19 mouse cellular contexts compared by ENCODE assay signal in genomic region chr1:92055149-92055548, GRCm38 (mm10).
DNase-seq lines count a peak whose midpoint lies in the region; ATAC-seq and TF ChIP-seq lines count a peak whose summit lies in the region.
"Had no signal": no experiment of that assay in that cellular context is flagged by ENCODE, and none has a peak within 500 bp of the region (broad histone marks: within the 10 kb centered on the region; RNA-seq: fewer than 3 reads in every experiment).

No protein-coding gene starts in this region.

- no peaks in the 10 kb centered on the region for H3K27me3 ChIP-seq in heart, postnatal 0 days (ENCODE audit: control insufficient read depth, insufficient read depth, low read length)
- no peaks in the 10 kb centered on the region for H3K27me3 ChIP-seq in heart, adult 2 months (ENCODE audit: control insufficient read depth, insufficient read depth, low read length)
- no peaks in the 10 kb centered on the region for H3K27me3 ChIP-seq in MEL (ENCODE audit: control insufficient read depth in 1 of 2, insufficient read depth in 2 of 2, low read length in 2 of 2)
- H3K27me3 ChIP-seq: kidney, embryonic 15.5 days; limb, embryonic 13.5 days; liver, embryonic 15.5 days; megakaryocyte, embryonic 14.5 days had no signal

- WGBS in heart, postnatal 0 days = 3% methylated on average over 2 of the region's 2 CpGs
- WGBS in heart, adult 2 months = 5% methylated on average over 2 of the region's 2 CpGs

- 0 out of 2 replicates have a peak overlapping the region, but pooled peaks have one; percentile 9 for H3K9ac ChIP-seq in heart, postnatal 0 days (replicated peaks; ENCODE audit: low read depth, low read length)
- H3K9ac ChIP-seq in heart, adult 2 months (ENCODE audit: low read depth, low read length) = no peak overlapping the region
- H3K9ac ChIP-seq in MEL (ENCODE audit: control insufficient read depth, low read depth, low read length, poor library complexity, severe bottlenecking) = no peak overlapping the region
- H3K9ac ChIP-seq: hindbrain, embryonic 14.5 days; kidney, embryonic 15.5 days; limb, embryonic 13.5 days; liver, embryonic 15.5 days had no signal

- TF ChIP-seq RAD21 in MEL (IDR thresholded peaks at IDR 0.05; ENCODE audit: low read depth, low read length) = no peak

- no peak for TF ChIP-seq POLR2A in heart, adult 2 months (IDR thresholded peaks at IDR 0.05; ENCODE audit: insufficient read depth, low read depth, low read length)
- no peak for TF ChIP-seq POLR2A in MEL (IDR thresholded peaks at IDR 0.05; ENCODE audit: control insufficient read depth in 1 of 2, insufficient read depth in 1 of 2, low read depth in 1 of 2, low read length in 2 of 2, poor library complexity in 1 of 2)

- no peak overlapping the region; the same call in 1 of the 2 replicates for H3K4me3 ChIP-seq in gastrocnemius, adult 2 months
- no peak overlapping the region for H3K4me3 ChIP-seq in heart, postnatal 0 days (ENCODE audit: low read depth, low read length)
- no peak overlapping the region for H3K4me3 ChIP-seq in heart, adult 2 months
- H3K4me3 ChIP-seq in MEL (ENCODE audit: control insufficient read depth in 1 of 2, insufficient read depth in 1 of 2, low read depth in 2 of 2, low read length in 2 of 2) = no peak overlapping the region
- H3K4me3 ChIP-seq: erythroblast, embryonic 14.5 days; kidney, embryonic 15.5 days; limb, embryonic 13.5 days; liver, embryonic 15.5 days; megakaryocyte, embryonic 14.5 days had no signal

- H3K4me1 ChIP-seq in heart, postnatal 0 days (ENCODE audit: control insufficient read depth, insufficient read depth) = peaks cover 22% of the 10 kb centered on the region
- peaks cover 12% of the 10 kb centered on the region for H3K4me1 ChIP-seq in heart, adult 2 months (ENCODE audit: control insufficient read depth, insufficient read depth, low read length)
- peaks cover 11 to 17% of the 10 kb centered on the region in 2 experiments for H3K4me1 ChIP-seq in MEL (ENCODE audit: control insufficient read depth in 1 of 2, insufficient read depth in 2 of 2, low read length in 2 of 2)

- peak; percentile 30; the same call in 1 of the 2 replicates for ATAC-seq in heart, postnatal 0 days (ENCODE audit: insufficient read depth, low read depth)
- ATAC-seq: forebrain, embryonic 14.5 days; midbrain, embryonic 16.5 days had no signal

- H3K4me2 ChIP-seq in heart, postnatal 0 days (ENCODE audit: low read depth, low read length) = no peak overlapping the region
- H3K4me2 ChIP-seq: hindbrain, embryonic 14.5 days; kidney, embryonic 15.5 days; limb, embryonic 13.5 days; liver, embryonic 15.5 days had no signal

- TF ChIP-seq CTCF in gastrocnemius, adult 2 months (IDR thresholded peaks at IDR 0.05) = no peak
- TF ChIP-seq CTCF in heart, postnatal 0 days (IDR thresholded peaks at IDR 0.05; ENCODE audit: low read depth) = no peak
- TF ChIP-seq CTCF in heart, adult 2 months (IDR thresholded peaks at IDR 0.05) = no peak
- TF ChIP-seq CTCF in MEL (IDR thresholded peaks at IDR 0.05 in 2 of 3, conservative IDR thresholded peaks at IDR 0.05 in 1 of 3; ENCODE audit: control insufficient read depth in 1 of 3, insufficient read depth in 1 of 3, low read depth in 2 of 3, low read length in 3 of 3, poor library complexity in 1 of 3, severe bottlenecking in 1 of 3) = no peak

- TF ChIP-seq EP300 in heart, postnatal 0 days (IDR thresholded peaks at IDR 0.05; ENCODE audit: low read depth) = no peak
- no peak for TF ChIP-seq EP300 in heart, adult 2 months (IDR thresholded peaks at IDR 0.05; ENCODE audit: insufficient read depth, low read depth, low read length)
- no peak for TF ChIP-seq EP300 in MEL (IDR thresholded peaks at IDR 0.05; ENCODE audit: low read depth in 1 of 2, low read length in 2 of 2)

- no peaks in the 10 kb centered on the region for H3K36me3 ChIP-seq in heart, postnatal 0 days (replicated peaks; ENCODE audit: control insufficient read depth, insufficient read depth, low read length)
- H3K36me3 ChIP-seq in heart, adult 2 months (ENCODE audit: control insufficient read depth, insufficient read depth, low read length) = no peaks in the 10 kb centered on the region; the same call in 1 of the 2 replicates
- H3K36me3 ChIP-seq in MEL (ENCODE audit: control insufficient read depth in 1 of 2, insufficient read depth in 2 of 2, low read length in 2 of 2) = peaks cover 0 to 20% of the 10 kb centered on the region in 2 experiments; a peak in 2 of 4 replicates
- H3K36me3 ChIP-seq: kidney, embryonic 15.5 days; limb, embryonic 13.5 days; liver, embryonic 15.5 days had no signal

- peak overlapping the region; percentile 71 for H3K27ac ChIP-seq in gastrocnemius, adult 2 months
- H3K27ac ChIP-seq in heart, postnatal 0 days (ENCODE audit: low read depth) = peak overlapping the region; percentile 15; the same call in 1 of the 2 replicates
- H3K27ac ChIP-seq in heart, adult 2 months = no peak overlapping the region
- no peak overlapping the region for H3K27ac ChIP-seq in MEL (ENCODE audit: control insufficient read depth, low read depth, low read length)
- H3K27ac ChIP-seq: hindbrain, embryonic 14.5 days; kidney, embryonic 15.5 days; limb, embryonic 13.5 days; liver, embryonic 15.5 days had no signal

- H3K9me3 ChIP-seq in heart, postnatal 0 days (replicated peaks; ENCODE audit: control insufficient read depth, low read length) = no peaks in the 10 kb centered on the region
- H3K9me3 ChIP-seq in MEL (replicated peaks; ENCODE audit: insufficient read depth, low read length) = no peaks in the 10 kb centered on the region
- H3K9me3 ChIP-seq: kidney, embryonic 15.5 days; limb, embryonic 13.5 days; liver, embryonic 15.5 days; megakaryocyte, embryonic 14.5 days had no signal

- H3K79me2 ChIP-seq in heart, adult 2 months (replicated peaks; ENCODE audit: control insufficient read depth, insufficient read depth, low read length) = no peaks in the 10 kb centered on the region; the same call in 1 of the 2 replicates
- no peaks in the 10 kb centered on the region; the same call in 1 of the 2 replicates for H3K79me2 ChIP-seq in MEL (ENCODE audit: control insufficient read depth, insufficient read depth, low read length, poor library complexity)

- intact Hi-C loops in gastrocnemius, adult 2 months (cut with DNase I) = no loop called here
- intact Hi-C loops in gastrocnemius, postnatal 36 days (cut with DNase I) = no loop called here
- intact Hi-C loops in heart, adult 2 months (cut with DNase I) = no loop called here

- peak; percentile 34 for DNase-seq in gastrocnemius, adult 2 months
- DNase-seq in gastrocnemius, postnatal 36 days = no peak
- no peak for DNase-seq in heart, postnatal 0 days (ENCODE audit: low spot score)
- DNase-seq in heart, adult 2 months = no peak
- DNase-seq in kidney, postnatal 36 days = peak; percentile 38 to 56
- no peak for DNase-seq in kidney, postnatal 4 days
- no peak for DNase-seq in MEL (ENCODE audit: low read depth, low spot score)
- no peak for DNase-seq in layer of hippocampus, postnatal 25 days (ENCODE audit: extremely low spot score in 1 of 2, low spot score in 1 of 2)
- DNase-seq: cerebellum, adult 8-10 months; right cerebral cortex, adult 18-20 months; thymus, adult 18-20 months had no signal

TF ChIP-seq in MEL, 35 proteins besides CTCF, POLR2A, EP300 and RAD21:
- 0 out of 2 replicates have a peak, but pooled peaks have one; percentile 19 for TF ChIP-seq GATA1 (IDR thresholded peaks at IDR 0.05; ENCODE audit: low read depth, low read length)
- no peak for TF ChIP-seq GABPA (IDR thresholded peaks at IDR 0.05; ENCODE audit: low read depth, low read length)
TF ChIP-seq in MEL: peak in this region for 1.

Comparison
In these comparisons a context has a peak if more than half of its experiments do, and no peak if none do; other contexts are left out.
1. DNase-seq: peak in gastrocnemius, adult 2 months (single experiment) and kidney, postnatal 36 days (2 of 2); none in gastrocnemius, postnatal 36 days (0 of 2), heart, postnatal 0 days (single experiment), heart, adult 2 months (0 of 2), kidney, postnatal 4 days (0 of 2), MEL (single experiment) and layer of hippocampus, postnatal 25 days (0 of 2).
2. H3K27ac ChIP-seq: peak in gastrocnemius, adult 2 months (single experiment) and heart, postnatal 0 days (single experiment); none in heart, adult 2 months (single experiment) and MEL (single experiment).